Mouse (Mus musculus) T-helper 17 cell (primary cell): ENCODE measurements around the gene Yipf2.
"Not testable (repeated sequence)": the region's sequence is repeated elsewhere in the genome, so short reads cannot be mapped to it uniquely, and the experiment has no call there.

Experiments used
- in situ Hi-C, 2 experiments: fragments of 300-600 bp; cut with MboI, MseI; formaldehyde crosslinking; loops; 1 replicate in 1 of 2; 2 replicates in 1 of 2; pipeline ENCODE4 v1.15.1; 2025; ENCODE audit warnings: high pct_unique_total_duplicates in 2 of 2

The Yipf2 gene

GRCm38 (mm10) chr9:21564420-21564819 is 28.2 kb downstream of the Yipf2 start:
- in situ Hi-C loops: no loop called here

GRCm38 (mm10) chr9:21559151-21559550 is 33.5 kb downstream of the Yipf2 start:
- in situ Hi-C loops: no loop called here

DNA sequence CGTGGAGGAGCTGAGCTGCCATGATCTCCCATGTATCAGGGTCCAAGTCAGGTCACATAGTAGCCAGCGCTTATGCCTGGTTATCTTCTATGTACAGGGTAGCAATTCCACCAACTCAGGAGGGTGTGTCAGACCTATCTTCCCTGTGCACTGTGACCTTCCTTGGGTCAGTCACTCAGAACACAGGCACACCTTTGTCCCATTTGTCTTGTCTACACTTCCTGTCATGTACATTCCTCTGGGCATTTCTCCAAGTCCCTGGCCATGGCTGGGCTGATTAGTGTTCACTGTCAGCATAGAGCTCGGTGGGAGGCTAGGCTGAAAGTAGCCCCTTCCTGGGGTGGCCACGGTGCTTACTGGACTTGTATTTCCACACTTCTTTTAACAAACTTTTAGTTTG is 34.3 kb downstream of the Yipf2 start:
- in situ Hi-C loops: no loop called here

GRCm38 (mm10) chr9:21557556-21557955 is 35.1 kb downstream of the Yipf2 start:
- in situ Hi-C loops: no loop called here

DNA sequence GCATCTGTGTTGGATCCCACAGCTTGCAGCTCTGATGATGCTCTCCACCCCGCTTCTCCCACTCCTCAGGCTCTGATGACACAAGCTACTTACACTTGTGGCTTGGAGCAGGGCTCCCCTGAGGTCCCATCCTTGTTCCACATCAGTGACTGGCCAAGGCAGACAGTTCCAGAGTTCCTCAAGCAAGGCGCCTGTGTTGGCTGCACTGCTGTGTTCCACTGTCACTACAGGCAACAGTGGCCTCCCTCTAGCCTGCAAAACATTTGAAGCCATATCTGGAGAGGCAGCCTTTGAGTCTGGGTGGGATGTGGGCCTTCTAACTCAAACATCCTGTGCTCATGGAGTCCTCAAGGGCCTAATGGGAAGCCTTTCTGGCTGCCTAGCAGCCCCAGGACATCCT is 35.6 kb downstream of the Yipf2 start:
- in situ Hi-C loops: no loop called here

DNA sequence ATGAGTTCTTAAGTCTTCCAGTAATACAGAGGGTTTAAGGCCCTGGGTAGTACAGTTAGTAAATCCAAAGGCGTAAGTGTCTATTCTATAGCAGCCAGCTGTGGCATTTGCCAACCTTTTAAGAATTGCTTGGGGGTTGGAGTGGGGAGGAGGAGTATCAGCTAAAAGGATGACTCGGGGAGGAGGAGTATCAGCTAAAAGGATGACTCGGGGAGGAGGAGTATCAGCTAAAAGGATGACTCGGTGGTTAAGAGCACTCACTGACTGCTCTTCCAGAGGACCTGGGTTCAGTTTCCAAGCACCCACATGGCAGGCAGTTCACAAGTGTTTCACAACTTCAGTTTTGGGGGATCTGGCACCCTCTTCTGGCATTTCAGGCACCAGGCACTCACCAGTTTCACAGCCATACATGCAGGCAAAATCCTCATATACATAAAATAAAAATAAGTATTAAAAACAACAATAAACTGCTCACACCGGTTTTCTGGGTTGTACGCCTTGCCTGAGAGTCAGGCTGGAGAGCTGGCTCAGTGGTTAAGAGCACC is 37.4 kb downstream of the Yipf2 start:
- in situ Hi-C loops: no loop called here

DNA sequence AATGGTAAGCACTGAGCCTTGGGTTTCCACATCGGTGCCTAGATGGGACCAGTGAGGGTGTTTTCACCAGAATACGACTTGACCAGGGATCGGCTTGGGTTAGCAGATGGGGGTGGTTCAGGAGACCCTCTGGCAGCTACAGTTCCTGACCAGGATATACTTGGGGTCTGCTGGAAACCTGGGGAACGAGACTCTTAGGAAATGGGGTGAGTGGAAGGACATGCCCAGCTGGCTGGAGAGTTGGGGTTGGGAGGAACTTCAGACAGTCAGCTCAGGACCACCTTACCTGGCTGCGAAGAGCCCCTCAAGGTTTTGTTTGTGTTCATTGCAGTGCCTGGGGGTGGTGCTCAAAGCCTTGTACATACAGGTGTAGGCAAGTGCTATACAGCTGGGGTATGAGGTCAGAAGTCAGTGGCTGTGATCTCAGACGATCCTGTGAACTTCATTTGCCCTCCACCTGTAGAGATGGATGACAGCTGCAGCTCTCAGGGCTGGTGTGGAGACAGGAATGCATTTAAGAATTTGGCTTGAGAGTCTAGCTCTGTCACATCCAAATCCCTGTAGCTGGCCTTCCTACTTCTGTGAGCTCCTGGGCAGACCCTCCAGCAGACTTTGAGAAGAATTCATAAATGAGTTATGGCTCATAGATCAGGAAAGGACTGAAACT is 38.9 kb downstream of the Yipf2 start:
- in situ Hi-C loops: no loop called here

DNA sequence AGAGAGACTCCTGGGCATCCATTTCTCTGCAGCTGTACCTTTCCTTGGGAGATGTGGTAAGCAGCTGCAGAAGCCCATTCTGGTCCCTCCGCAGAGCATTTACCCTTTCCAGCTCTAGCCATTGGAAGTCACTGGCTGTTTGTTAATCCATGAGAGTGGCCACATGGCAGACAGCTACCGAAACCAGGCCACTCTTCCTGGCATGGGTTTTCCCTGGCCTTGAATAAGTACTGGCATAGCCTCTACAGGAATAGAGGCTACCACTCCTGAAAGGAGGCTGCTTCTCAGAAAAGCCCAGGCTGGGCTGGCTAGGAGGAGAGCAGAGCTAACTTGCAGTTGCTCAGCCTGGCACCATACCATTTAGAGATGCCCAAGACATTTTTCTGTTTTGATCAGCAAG is 41.6 kb downstream of the Yipf2 start:
- in situ Hi-C loops: no loop called here

DNA sequence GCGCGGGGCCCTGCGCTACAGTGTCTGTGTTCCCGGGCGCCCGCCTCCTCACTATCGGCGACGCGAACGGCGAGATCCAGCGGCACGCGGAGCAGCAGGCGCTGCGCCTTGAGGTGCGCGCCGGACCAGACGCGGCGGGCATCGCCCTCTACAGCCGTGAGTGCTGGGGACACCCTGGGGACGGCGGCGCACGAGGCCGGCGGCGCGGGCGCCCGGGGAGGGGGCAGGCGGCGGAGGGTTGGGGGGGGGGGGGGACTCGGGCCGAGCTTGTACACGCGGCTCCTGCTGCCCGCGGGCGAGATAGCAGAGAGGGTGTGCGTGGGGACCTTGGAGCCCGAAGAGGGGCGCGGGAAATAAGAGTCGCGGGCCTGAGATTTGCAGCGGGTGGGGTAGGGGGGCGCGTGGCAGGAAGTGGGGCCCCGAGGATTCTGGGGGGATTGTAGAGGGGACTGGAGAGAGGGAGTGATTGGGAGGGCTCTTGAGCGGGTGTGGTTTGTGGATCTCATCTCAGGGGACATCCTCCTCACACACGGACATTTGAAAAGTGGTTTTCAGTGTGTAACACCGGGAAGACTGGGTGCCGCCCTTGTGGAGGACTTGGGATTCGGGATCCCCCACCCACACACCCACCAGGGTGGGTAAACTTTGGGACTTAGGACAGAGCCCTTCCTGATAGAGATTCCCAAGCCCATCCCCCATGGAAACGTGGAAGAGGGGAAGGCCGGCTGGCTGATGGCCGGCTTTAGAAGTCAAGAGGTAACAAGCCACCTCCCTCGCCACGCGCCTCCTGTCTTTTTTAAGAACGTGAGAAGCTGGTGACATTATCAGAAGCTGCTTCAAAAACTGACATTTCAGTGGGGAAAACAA is 45.3 kb downstream of the Yipf2 start:
- in situ Hi-C loops: no loop called here

GRCm38 (mm10) chr9:21546789-21547074 is 45.9 kb downstream of the Yipf2 start, which contains the start of gene Carm1:
Gene Carm1 (plus strand): TSS chr9:21546894.
- in situ Hi-C loops: no loop called here

GRCm38 (mm10) chr9:21545916-21546788 is 46.5 kb downstream of the Yipf2 start:
- in situ Hi-C loops: no loop called here

- in situ Hi-C loops: no loop called here
Observed at GRCm38 (mm10) chr9:21545351-21545915, 47.2 kb downstream of the Yipf2 start.

GRCm38 (mm10) chr9:21542001-21542400 is 50.6 kb downstream of the Yipf2 start:
- in situ Hi-C loops: not testable (repeated sequence)

- in situ Hi-C loops: no loop called here
Observed at GRCm38 (mm10) chr9:21539981-21540753, 52.5 kb downstream of the Yipf2 start.
